Mouse (Mus musculus): ENCODE data around the gene Isg20l2. TPM values are rescaled to one million over a fixed set of nuclear protein-coding genes. Genes with fewer than 3 reads are reported as not detected.

The Isg20l2 gene
- total and polyA plus RNA-seq, 3 experiments, result 15.8 to 67.3 (median 54.1) TPM

DNA sequence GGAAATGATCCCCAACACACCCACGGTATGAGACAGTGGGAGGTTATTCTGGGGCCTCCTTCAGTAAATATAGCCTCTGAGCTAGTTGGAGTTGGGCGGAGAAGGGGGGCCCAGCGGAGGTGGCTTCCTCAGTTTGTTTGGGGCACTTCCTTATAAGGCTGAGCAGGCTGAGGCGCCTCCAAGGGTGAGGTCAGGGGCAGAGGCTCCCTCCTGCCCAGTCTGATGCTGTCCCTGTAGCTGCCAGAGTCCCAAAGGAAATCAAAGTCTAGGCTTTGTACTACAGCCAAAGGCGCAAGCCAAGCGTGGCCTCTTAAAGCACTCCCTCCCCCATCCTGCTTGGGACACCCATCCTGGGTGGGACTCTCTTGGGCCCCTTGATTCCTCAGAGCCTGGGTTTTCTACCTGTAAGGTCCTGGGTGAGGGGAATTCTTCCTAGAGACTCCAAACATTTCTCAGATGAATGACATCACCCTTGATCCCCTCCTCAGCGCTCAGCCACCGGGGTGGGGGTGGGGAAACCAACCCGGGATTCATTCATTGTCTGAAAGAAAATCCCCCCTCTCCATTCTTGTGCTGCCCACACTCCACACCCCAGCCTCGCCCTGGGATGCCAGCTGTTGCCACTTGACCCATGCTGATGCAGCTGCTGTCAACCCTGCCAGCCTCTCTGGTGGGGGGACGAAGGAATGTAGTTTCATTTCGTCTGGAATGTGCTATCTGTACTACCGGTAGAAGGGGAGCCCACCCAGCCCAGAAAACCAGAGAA lies 52.9 kb downstream of the Isg20l2 start:
- Histone ChIP-seq H3K4me3 (ENCODE audit: low read depth, low read length) (peak overlapping the region; percentile 51; the same call in 1 of the 2 replicates), H3K27me3 (ENCODE audit: insufficient read depth, low read length) (peaks cover 53% of the 10 kb centered on the region), H3K9me3 (replicated peaks) (no peaks in the 10 kb centered on the region), H3K4me1 (ENCODE audit: insufficient read depth, low read depth, low read length) (peaks cover 48% of the 10 kb centered on the region), H3K36me3 (replicated peaks) (no peaks in the 10 kb centered on the region)
- ATAC-seq (ENCODE audit: extremely low read depth, insufficient number of reproducible peaks, low FRiP score, poor library complexity, severe bottlenecking) (peak; percentile 37; the same call in 1 of the 2 replicates), DNase-seq (ENCODE audit: low spot score) (peak; percentile 27)
- TF ChIP-seq GATA2 (IDR thresholded peaks at IDR 0.05; ENCODE audit: borderline replicate concordance, low read depth, low read length) (no peak), TAL1 (conservative IDR thresholded peaks at IDR 0.05; ENCODE audit: low read depth, low read length) (no peak), CTCF (IDR thresholded peaks at IDR 0.05; ENCODE audit: low read depth, low read length) (no peak), POLR2AphosphoS5 (IDR thresholded peaks at IDR 0.05; ENCODE audit: insufficient replicate concordance, low read depth, low read length) (no peak), GATA1 (IDR thresholded peaks at IDR 0.05; ENCODE audit: borderline replicate concordance, low read length) (no peak)

GRCm38 (mm10) chr3:87983627-87984026 lies 53.5 kb downstream of the Isg20l2 start:
- peaks cover 51% of the 10 kb centered on the region for H3K4me1 ChIP-seq (ENCODE audit: insufficient read depth, low read depth, low read length)
- H3K36me3 ChIP-seq (replicated peaks), result no peaks in the 10 kb centered on the region
- DNase-seq (ENCODE audit: low spot score) (no peak), ATAC-seq (ENCODE audit: extremely low read depth, insufficient number of reproducible peaks, low FRiP score, poor library complexity, severe bottlenecking) (no peak)
- TF ChIP-seq CTCF (IDR thresholded peaks at IDR 0.05; ENCODE audit: low read depth, low read length) (no peak), GATA1 (IDR thresholded peaks at IDR 0.05; ENCODE audit: borderline replicate concordance, low read length) (no peak), GATA2 (IDR thresholded peaks at IDR 0.05; ENCODE audit: borderline replicate concordance, low read depth, low read length) (no peak), TAL1 (conservative IDR thresholded peaks at IDR 0.05; ENCODE audit: low read depth, low read length) (no peak), POLR2AphosphoS5 (IDR thresholded peaks at IDR 0.05; ENCODE audit: insufficient replicate concordance, low read depth, low read length) (no peak)
- H3K27me3 ChIP-seq (ENCODE audit: insufficient read depth, low read length), result peaks cover 47% of the 10 kb centered on the region
- no peak overlapping the region; the same call in 1 of the 2 replicates for H3K4me3 ChIP-seq (ENCODE audit: low read depth, low read length)
- H3K9me3 ChIP-seq (replicated peaks), result no peaks in the 10 kb centered on the region

GRCm38 (mm10) chr3:87984094-87984493 lies 54.0 kb downstream of the Isg20l2 start:
- Histone ChIP-seq H3K36me3 (replicated peaks) (no peaks in the 10 kb centered on the region), H3K27me3 (ENCODE audit: insufficient read depth, low read length) (peaks cover 42% of the 10 kb centered on the region), H3K4me1 (ENCODE audit: insufficient read depth, low read depth, low read length) (peaks cover 51% of the 10 kb centered on the region), H3K4me3 (ENCODE audit: low read depth, low read length) (no peak overlapping the region), H3K9me3 (replicated peaks) (no peaks in the 10 kb centered on the region)
- DNase-seq (ENCODE audit: low spot score) (no peak), ATAC-seq (ENCODE audit: extremely low read depth, insufficient number of reproducible peaks, low FRiP score, poor library complexity, severe bottlenecking) (no peak)
- TF ChIP-seq GATA1 (IDR thresholded peaks at IDR 0.05; ENCODE audit: borderline replicate concordance, low read length) (no peak), CTCF (IDR thresholded peaks at IDR 0.05; ENCODE audit: low read depth, low read length) (no peak), TAL1 (conservative IDR thresholded peaks at IDR 0.05; ENCODE audit: low read depth, low read length) (no peak), POLR2AphosphoS5 (IDR thresholded peaks at IDR 0.05; ENCODE audit: insufficient replicate concordance, low read depth, low read length) (no peak), GATA2 (IDR thresholded peaks at IDR 0.05; ENCODE audit: borderline replicate concordance, low read depth, low read length) (no peak)

DNA sequence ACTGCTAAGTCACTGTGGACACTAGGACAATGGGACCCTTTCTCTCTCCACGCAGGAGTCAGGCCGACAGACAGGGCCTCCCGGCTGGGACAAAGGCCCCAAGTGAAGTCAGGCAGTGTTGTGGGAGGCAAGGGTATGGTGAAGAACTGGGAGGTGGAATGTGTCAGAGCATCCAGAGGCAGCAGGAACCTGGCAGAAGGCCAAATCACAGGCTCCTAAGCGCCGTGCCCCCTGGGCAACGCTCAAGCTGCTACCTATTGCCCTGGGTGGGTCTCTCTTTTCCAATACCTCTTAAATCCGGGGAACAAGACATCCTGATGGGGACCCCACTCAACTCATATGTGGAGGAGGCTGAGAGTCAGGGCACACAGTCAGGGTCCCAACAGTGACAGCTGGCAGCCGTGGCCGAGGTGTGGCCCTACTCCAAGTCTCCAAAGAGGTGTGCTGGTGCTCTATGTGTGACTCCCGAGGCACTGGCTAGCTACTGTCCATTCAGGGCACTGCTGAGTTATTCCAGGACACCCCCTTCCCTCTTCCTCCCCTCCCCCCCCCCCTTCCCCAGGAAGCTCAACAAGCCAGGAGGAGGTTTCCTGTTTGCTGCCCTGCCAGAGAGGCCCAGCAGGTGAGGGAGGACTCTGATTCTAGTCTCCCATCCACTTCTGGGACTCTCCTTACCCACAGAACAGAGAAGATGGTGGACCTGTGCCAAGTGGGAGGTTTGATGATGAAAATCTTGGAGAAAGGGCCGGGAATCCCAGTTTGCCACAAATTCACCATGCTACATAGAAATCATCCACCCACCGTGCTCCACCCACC lies 55.6 kb downstream of the Isg20l2 start:
- peaks cover 33% of the 10 kb centered on the region for H3K27me3 ChIP-seq (ENCODE audit: insufficient read depth, low read length)
- no peaks in the 10 kb centered on the region for H3K9me3 ChIP-seq (replicated peaks)
- peaks cover 52% of the 10 kb centered on the region for H3K4me1 ChIP-seq (ENCODE audit: insufficient read depth, low read depth, low read length)
- TF ChIP-seq GATA1 (IDR thresholded peaks at IDR 0.05; ENCODE audit: borderline replicate concordance, low read length) (no peak), POLR2AphosphoS5 (IDR thresholded peaks at IDR 0.05; ENCODE audit: insufficient replicate concordance, low read depth, low read length) (no peak), GATA2 (IDR thresholded peaks at IDR 0.05; ENCODE audit: borderline replicate concordance, low read depth, low read length) (no peak), CTCF (IDR thresholded peaks at IDR 0.05; ENCODE audit: low read depth, low read length) (no peak), TAL1 (conservative IDR thresholded peaks at IDR 0.05; ENCODE audit: low read depth, low read length) (no peak)
- ATAC-seq (ENCODE audit: extremely low read depth, insufficient number of reproducible peaks, low FRiP score, poor library complexity, severe bottlenecking) (no peak), DNase-seq (ENCODE audit: low spot score) (no peak)
- no peak overlapping the region for H3K4me3 ChIP-seq (ENCODE audit: low read depth, low read length)
- H3K36me3 ChIP-seq (replicated peaks), result no peaks in the 10 kb centered on the region

DNA sequence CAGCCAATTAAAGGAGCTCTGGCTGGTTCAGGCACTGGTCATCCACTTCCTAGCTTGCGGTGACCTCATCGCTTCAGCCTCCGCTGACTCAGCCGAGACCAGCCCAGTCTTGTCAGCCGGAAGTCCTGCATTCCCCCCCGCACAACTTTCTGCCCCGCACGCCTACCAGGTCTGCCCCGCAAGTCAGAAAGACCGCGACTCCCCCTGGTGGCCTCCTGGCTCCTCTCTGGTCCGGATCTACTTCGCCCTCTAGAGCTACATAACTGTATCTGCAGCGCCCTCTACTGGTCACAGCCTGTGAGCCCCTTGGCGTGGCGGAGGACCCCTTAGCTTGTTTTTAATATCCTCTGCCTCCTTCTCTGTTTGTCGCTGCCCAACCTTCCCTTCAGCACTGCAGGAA lies 56.8 kb downstream of the Isg20l2 start:
- Histone ChIP-seq H3K4me1 (ENCODE audit: insufficient read depth, low read depth, low read length) (peaks cover 47% of the 10 kb centered on the region), H3K9me3 (replicated peaks) (no peaks in the 10 kb centered on the region), H3K4me3 (ENCODE audit: low read depth, low read length) (peak overlapping the region; percentile 68; the same call in 1 of the 2 replicates), H3K36me3 (replicated peaks) (no peaks in the 10 kb centered on the region), H3K27me3 (ENCODE audit: insufficient read depth, low read length) (peaks cover 25% of the 10 kb centered on the region)
- DNase-seq (ENCODE audit: low spot score) (peak; percentile 79), ATAC-seq (ENCODE audit: extremely low read depth, insufficient number of reproducible peaks, low FRiP score, poor library complexity, severe bottlenecking) (peak; percentile 42)
- no peak for TF ChIP-seq GATA1 (IDR thresholded peaks at IDR 0.05; ENCODE audit: borderline replicate concordance, low read length)
- TF ChIP-seq CTCF (IDR thresholded peaks at IDR 0.05; ENCODE audit: low read depth, low read length), result peak; percentile 87
- TF ChIP-seq TAL1 (conservative IDR thresholded peaks at IDR 0.05; ENCODE audit: low read depth, low read length), result no peak
- no peak for TF ChIP-seq GATA2 (IDR thresholded peaks at IDR 0.05; ENCODE audit: borderline replicate concordance, low read depth, low read length)
- TF ChIP-seq POLR2AphosphoS5 (IDR thresholded peaks at IDR 0.05; ENCODE audit: insufficient replicate concordance, low read depth, low read length), result no peak

DNA sequence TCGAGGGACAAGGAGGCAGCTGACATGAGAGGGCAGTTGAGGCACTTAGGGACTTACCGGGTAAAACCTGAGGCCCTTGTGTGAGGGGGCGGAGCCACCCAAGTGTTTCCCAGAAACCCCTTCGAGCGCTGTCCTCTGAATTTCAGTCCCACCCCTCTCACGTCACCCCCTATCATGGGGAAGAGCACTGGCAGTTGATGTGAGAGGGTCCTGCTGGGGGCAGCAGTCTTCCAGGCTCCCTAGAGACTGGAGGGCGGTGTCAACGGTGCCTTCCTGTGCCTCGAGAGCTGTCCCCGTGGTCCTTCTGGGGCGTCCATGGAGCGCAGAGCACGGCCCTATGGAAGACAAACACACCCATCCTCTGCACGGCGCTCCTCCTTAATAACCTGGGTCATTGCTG lies 57.5 kb downstream of the Isg20l2 start:
- peak; percentile 74 for DNase-seq (ENCODE audit: low spot score)
- ATAC-seq (ENCODE audit: extremely low read depth, insufficient number of reproducible peaks, low FRiP score, poor library complexity, severe bottlenecking), result peak; percentile 48; the same call in 1 of the 2 replicates
- Histone ChIP-seq H3K4me3 (ENCODE audit: low read depth, low read length) (peak overlapping the region; percentile 68; the same call in 1 of the 2 replicates), H3K36me3 (replicated peaks) (no peaks in the 10 kb centered on the region), H3K4me1 (ENCODE audit: insufficient read depth, low read depth, low read length) (peaks cover 39% of the 10 kb centered on the region), H3K9me3 (replicated peaks) (no peaks in the 10 kb centered on the region), H3K27me3 (ENCODE audit: insufficient read depth, low read length) (peaks cover 24% of the 10 kb centered on the region)
- TF ChIP-seq GATA1 (IDR thresholded peaks at IDR 0.05; ENCODE audit: borderline replicate concordance, low read length), result no peak
- TF ChIP-seq TAL1 (conservative IDR thresholded peaks at IDR 0.05; ENCODE audit: low read depth, low read length), result no peak
- no peak for TF ChIP-seq POLR2AphosphoS5 (IDR thresholded peaks at IDR 0.05; ENCODE audit: insufficient replicate concordance, low read depth, low read length)
- no peak for TF ChIP-seq CTCF (IDR thresholded peaks at IDR 0.05; ENCODE audit: low read depth, low read length)
- no peak for TF ChIP-seq GATA2 (IDR thresholded peaks at IDR 0.05; ENCODE audit: borderline replicate concordance, low read depth, low read length)

All from G1E (cell line).